Mouse (Mus musculus): ENCODE measurements at regions not wholly inside any gene's neighbourhood (a gene's known extent, or its start where the extent isn't known, plus 50 kb on each side); places are given as distances from the start of the nearest gene placed in this dataset.

GRCm38 (mm10) chr15:68014605-68015305 lies 1514.0 kb upstream of the Lrrc6 start:
- no peak for DNase-seq (ENCODE audit: extremely low spot score, low read depth, low spot score)

GRCm38 (mm10) chr15:68011162-68011561 lies 1510.5 kb upstream of the Lrrc6 start:
- DNase-seq (ENCODE audit: extremely low spot score, low read depth, low spot score) = no peak

GRCm38 (mm10) chr15:68010189-68010588 lies 1509.5 kb upstream of the Lrrc6 start:
- DNase-seq (ENCODE audit: extremely low spot score, low read depth, low spot score) = no peak

- DNase-seq (ENCODE audit: extremely low spot score, low read depth, low spot score) = no peak
Observed at GRCm38 (mm10) chr15:68004798-68005197, 1504.1 kb upstream of the Lrrc6 start.

- DNase-seq (ENCODE audit: extremely low spot score, low read depth, low spot score) = no peak
Observed at GRCm38 (mm10) chr15:67996532-67996931, 1495.8 kb upstream of the Lrrc6 start.

- no peak for DNase-seq (ENCODE audit: extremely low spot score, low read depth, low spot score)
Observed at GRCm38 (mm10) chr15:67989428-67990272, 1488.9 kb upstream of the Lrrc6 start.

GRCm38 (mm10) chr15:67987941-67988340 lies 1487.2 kb upstream of the Lrrc6 start:
- no peak for DNase-seq (ENCODE audit: extremely low spot score, low read depth, low spot score)

- DNase-seq (ENCODE audit: extremely low spot score, low read depth, low spot score) = no peak
Observed at GRCm38 (mm10) chr15:67983253-67983652, 1482.5 kb upstream of the Lrrc6 start.

- no peak for DNase-seq (ENCODE audit: extremely low spot score, low read depth, low spot score)
Observed at GRCm38 (mm10) chr15:67981876-67982275, 1481.2 kb upstream of the Lrrc6 start.

- DNase-seq (ENCODE audit: extremely low spot score, low read depth, low spot score) = no peak
Observed at GRCm38 (mm10) chr15:67979451-67979850, 1478.7 kb upstream of the Lrrc6 start.

- DNase-seq (ENCODE audit: extremely low spot score, low read depth, low spot score) = no peak
Observed at GRCm38 (mm10) chr15:67977210-67977609, 1476.5 kb upstream of the Lrrc6 start.

- DNase-seq (ENCODE audit: extremely low spot score, low read depth, low spot score) = no peak
Observed at GRCm38 (mm10) chr15:67971998-67972397, 1471.3 kb upstream of the Lrrc6 start.

- DNase-seq (ENCODE audit: extremely low spot score, low read depth, low spot score) = no peak
Observed at GRCm38 (mm10) chr15:67954216-67954615, 1453.5 kb upstream of the Lrrc6 start.

- DNase-seq (ENCODE audit: extremely low spot score, low read depth, low spot score) = no peak
Observed at GRCm38 (mm10) chr15:67950281-67951040, 1449.8 kb upstream of the Lrrc6 start.

- no peak for DNase-seq (ENCODE audit: extremely low spot score, low read depth, low spot score)
Observed at GRCm38 (mm10) chr15:67944330-67945082, 1443.8 kb upstream of the Lrrc6 start.

- DNase-seq (ENCODE audit: extremely low spot score, low read depth, low spot score) = no peak
Observed at GRCm38 (mm10) chr15:67943046-67943445, 1442.3 kb upstream of the Lrrc6 start.

GRCm38 (mm10) chr15:67940510-67940909 lies 1439.8 kb upstream of the Lrrc6 start:
- DNase-seq (ENCODE audit: extremely low spot score, low read depth, low spot score) = no peak

- no peak for DNase-seq (ENCODE audit: extremely low spot score, low read depth, low spot score)
Observed at GRCm38 (mm10) chr15:67924885-67925284, 1424.2 kb upstream of the Lrrc6 start.

GRCm38 (mm10) chr15:67907034-67907433 lies 1406.3 kb upstream of the Lrrc6 start:
- no peak for DNase-seq (ENCODE audit: extremely low spot score, low read depth, low spot score)

GRCm38 (mm10) chr15:67905279-67905678 lies 1404.6 kb upstream of the Lrrc6 start:
- no peak for DNase-seq (ENCODE audit: extremely low spot score, low read depth, low spot score)

- DNase-seq (ENCODE audit: extremely low spot score, low read depth, low spot score) = no peak
Observed at GRCm38 (mm10) chr15:67904646-67905045, 1403.9 kb upstream of the Lrrc6 start.

Data from hindlimb bud, embryonic 11.5 days (tissue).